Mouse (Mus musculus): Measurements from ENCODE around the gene Akap14. TPM values are rescaled to one million over a fixed set of nuclear protein-coding genes. Genes with fewer than 3 reads are reported as not detected.

Gene Akap14
- 0.27 TPM for polyA plus RNA-seq (2014; fragmentation: Illumina TruSeq; extraction: RNeasy Lipid Tissue Mini Kit (QIAGEN cat#74804); ENCODE audit: low read depth, low replicate concordance)

GRCm38 (mm10) chrX:37168742-37169141, at the start of gene Akap14:
Gene Akap14 (minus strand): TSS chrX:37168842.

GRCm38 (mm10) chrX:37210941-37211340, 42.3 kb upstream of the Akap14 start, which contains the start of gene Gm9:
Gene Gm9 (minus strand): TSS chrX:37211041.

GRCm38 (mm10) chrX:37191105-37191743, 22.6 kb upstream of the Akap14 start, which contains the start of the genes Ndufa1 and Rnf113a1:
Gene Ndufa1 (minus strand): TSS chrX:37191163.
Gene Rnf113a1 (plus strand): TSS chrX:37191245.

GRCm38 (mm10) chrX:37126671-37127358, 41.8 kb downstream of the Akap14 start, which contains the start of gene Nkap:
Gene Nkap (plus strand): TSS chrX:37126795.

GRCm38 (mm10) chrX:37110193-37110880, 58.3 kb downstream of the Akap14 start, which contains the start of gene Upf3b:
Gene Upf3b (minus strand): TSS chrX:37110322.

Other genes starting within 250 kb of the Akap14 start
- 6.1 TPM for gene Sept6, start 177.0 kb downstream of the Akap14 start, polyA plus RNA-seq (2014; fragmentation: Illumina TruSeq; extraction: RNeasy Lipid Tissue Mini Kit (QIAGEN cat#74804); ENCODE audit: low read depth, low replicate concordance)
- gene Sowahd, start 120.0 kb downstream of the Akap14 start, polyA plus RNA-seq (2014; fragmentation: Illumina TruSeq; extraction: RNeasy Lipid Tissue Mini Kit (QIAGEN cat#74804); ENCODE audit: low read depth, low replicate concordance), result 0.32 TPM
- gene Rpl39, start 83.4 kb downstream of the Akap14 start, polyA plus RNA-seq (2014; fragmentation: Illumina TruSeq; extraction: RNeasy Lipid Tissue Mini Kit (QIAGEN cat#74804); ENCODE audit: low read depth, low replicate concordance), result 676 TPM
- gene Upf3b, start 58.5 kb downstream of the Akap14 start, polyA plus RNA-seq (2014; fragmentation: Illumina TruSeq; extraction: RNeasy Lipid Tissue Mini Kit (QIAGEN cat#74804); ENCODE audit: low read depth, low replicate concordance), result 35.6 TPM
- 9.2 TPM for gene Nkap, start 42.0 kb downstream of the Akap14 start, polyA plus RNA-seq (2014; fragmentation: Illumina TruSeq; extraction: RNeasy Lipid Tissue Mini Kit (QIAGEN cat#74804); ENCODE audit: low read depth, low replicate concordance)
- gene Ndufa1, start 22.3 kb upstream of the Akap14 start, polyA plus RNA-seq (2014; fragmentation: Illumina TruSeq; extraction: RNeasy Lipid Tissue Mini Kit (QIAGEN cat#74804); ENCODE audit: low read depth, low replicate concordance), result 548 TPM
- gene Rnf113a1, start 22.4 kb upstream of the Akap14 start, polyA plus RNA-seq (2014; fragmentation: Illumina TruSeq; extraction: RNeasy Lipid Tissue Mini Kit (QIAGEN cat#74804); ENCODE audit: low read depth, low replicate concordance), result 2.7 TPM
- gene Gm9, start 42.2 kb upstream of the Akap14 start, polyA plus RNA-seq (2014; fragmentation: Illumina TruSeq; extraction: RNeasy Lipid Tissue Mini Kit (QIAGEN cat#74804); ENCODE audit: low read depth, low replicate concordance), result not detected
- gene Rhox1, start 53.4 kb upstream of the Akap14 start, polyA plus RNA-seq (2014; fragmentation: Illumina TruSeq; extraction: RNeasy Lipid Tissue Mini Kit (QIAGEN cat#74804); ENCODE audit: low read depth, low replicate concordance), result not detected
- gene Rhox2a, start 76.1 kb upstream of the Akap14 start, polyA plus RNA-seq (2014; fragmentation: Illumina TruSeq; extraction: RNeasy Lipid Tissue Mini Kit (QIAGEN cat#74804); ENCODE audit: low read depth, low replicate concordance), result not detected
- gene Rhox3a, start 81.1 kb upstream of the Akap14 start, polyA plus RNA-seq (2014; fragmentation: Illumina TruSeq; extraction: RNeasy Lipid Tissue Mini Kit (QIAGEN cat#74804); ENCODE audit: low read depth, low replicate concordance), result not detected
- not detected for gene Rhox4a, start 96.5 kb upstream of the Akap14 start, polyA plus RNA-seq (2014; fragmentation: Illumina TruSeq; extraction: RNeasy Lipid Tissue Mini Kit (QIAGEN cat#74804); ENCODE audit: low read depth, low replicate concordance)
- gene Rhox3a2, start 211.2 kb upstream of the Akap14 start, polyA plus RNA-seq (2014; fragmentation: Illumina TruSeq; extraction: RNeasy Lipid Tissue Mini Kit (QIAGEN cat#74804); ENCODE audit: low read depth, low replicate concordance), result not detected
- not detected for gene Rhox4a2, start 222.0 kb upstream of the Akap14 start, polyA plus RNA-seq (2014; fragmentation: Illumina TruSeq; extraction: RNeasy Lipid Tissue Mini Kit (QIAGEN cat#74804); ENCODE audit: low read depth, low replicate concordance)
- not detected for gene Rhox2b, start 243.2 kb upstream of the Akap14 start, polyA plus RNA-seq (2014; fragmentation: Illumina TruSeq; extraction: RNeasy Lipid Tissue Mini Kit (QIAGEN cat#74804); ENCODE audit: low read depth, low replicate concordance)

Measured in adipose tissue, adult 10 weeks (tissue).